Mouse (Mus musculus) kidney, adult 9 months (tissue): ENCODE measurements at regions not wholly inside any gene's neighbourhood (a gene's known extent, or its start where the extent isn't known, plus 50 kb on each side); places are given as distances from the start of the nearest gene placed in this dataset.

Source experiments
- DNase-seq: peaks from one replicate; pipeline ENCODE4 v3.0.0; 2022

DNA sequence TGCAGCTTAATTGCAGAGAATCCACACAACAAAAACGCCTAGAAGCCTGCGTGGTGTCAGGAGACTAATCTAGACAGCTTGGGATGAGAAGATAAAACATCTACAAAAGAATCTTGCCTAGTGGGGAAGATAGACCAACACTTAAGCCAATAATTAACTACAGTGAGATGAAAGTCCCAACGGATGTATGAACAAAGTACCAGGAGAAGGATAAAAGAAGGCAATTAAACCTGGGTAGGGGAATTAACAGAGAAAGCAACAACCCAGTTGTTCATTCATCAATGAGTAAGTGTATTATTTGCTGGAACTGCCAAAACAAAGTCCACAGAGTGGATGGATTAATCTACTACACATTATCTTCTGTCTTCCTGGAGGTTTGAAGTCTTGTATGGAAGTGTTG lies 99.8 kb downstream of the Olfm4 start:
- DNase-seq, result peak; percentile 86

DNA sequence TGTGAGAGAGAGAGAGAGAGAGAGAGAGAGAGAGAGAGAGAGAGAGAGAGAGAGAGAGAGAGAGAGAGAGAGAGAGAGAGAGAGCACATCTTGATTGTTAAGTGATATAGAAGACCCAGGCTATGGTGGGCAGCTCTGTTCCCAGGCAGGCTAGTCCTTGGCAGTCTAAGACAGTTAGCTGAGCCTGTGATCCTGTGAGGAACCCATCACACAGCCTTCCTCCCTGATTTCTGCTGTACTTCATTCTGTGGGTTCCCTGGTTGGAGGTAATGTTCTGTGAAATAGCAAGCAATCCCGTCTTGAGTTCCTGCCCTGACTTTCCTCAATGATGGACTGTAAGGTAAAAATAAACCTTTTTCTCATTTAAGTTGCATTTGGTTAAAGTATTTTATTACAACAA lies 113.4 kb downstream of the Olfm4 start:
- DNase-seq, result no peak

DNA sequence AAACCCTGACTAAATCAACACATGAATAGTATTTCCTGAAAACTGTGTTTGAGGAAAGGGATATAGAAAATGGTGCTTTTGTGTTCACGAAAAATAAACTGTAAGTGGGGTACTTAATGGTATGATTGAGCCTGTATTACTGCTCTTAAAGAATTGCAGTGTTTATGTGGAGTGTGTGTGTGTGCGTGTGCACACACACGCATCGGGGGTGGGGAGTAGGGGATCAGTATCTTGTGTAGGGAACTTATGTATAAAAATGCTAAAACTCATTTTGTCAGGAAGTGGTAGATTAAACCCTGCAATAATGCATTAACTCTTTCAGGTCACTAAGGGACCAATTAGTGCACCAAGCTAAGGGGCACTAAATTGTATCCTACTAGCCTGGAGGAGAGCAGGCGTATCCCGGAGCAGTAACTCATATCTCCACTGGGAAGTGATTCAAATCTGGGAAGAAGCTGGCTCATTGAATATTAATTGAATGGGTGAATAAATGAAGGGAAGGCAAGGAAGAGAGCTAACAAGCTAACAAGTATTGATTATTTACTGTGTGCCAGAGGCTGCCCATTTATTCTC lies 129.3 kb downstream of the Olfm4 start:
- no peak for DNase-seq

DNA sequence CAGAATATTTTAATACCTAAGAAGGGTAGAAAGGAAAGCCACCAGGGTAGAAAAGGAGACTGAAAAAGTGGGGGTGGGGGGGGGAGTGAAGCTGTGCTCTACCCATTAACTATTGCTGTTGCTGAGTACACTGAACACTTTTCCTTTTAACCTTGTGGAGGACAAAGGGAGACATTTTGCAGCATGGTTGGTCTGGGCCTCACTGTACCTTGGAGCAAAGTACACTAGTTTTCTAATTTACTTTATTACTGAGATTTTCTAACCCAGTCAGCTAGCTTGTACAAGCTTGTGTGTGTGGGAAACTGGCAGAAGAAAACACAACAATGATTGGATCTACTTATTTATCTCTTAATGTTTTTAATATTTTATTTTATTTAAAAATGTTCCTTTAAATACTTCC lies 130.4 kb downstream of the Olfm4 start:
- peak; percentile 70 for DNase-seq

DNA sequence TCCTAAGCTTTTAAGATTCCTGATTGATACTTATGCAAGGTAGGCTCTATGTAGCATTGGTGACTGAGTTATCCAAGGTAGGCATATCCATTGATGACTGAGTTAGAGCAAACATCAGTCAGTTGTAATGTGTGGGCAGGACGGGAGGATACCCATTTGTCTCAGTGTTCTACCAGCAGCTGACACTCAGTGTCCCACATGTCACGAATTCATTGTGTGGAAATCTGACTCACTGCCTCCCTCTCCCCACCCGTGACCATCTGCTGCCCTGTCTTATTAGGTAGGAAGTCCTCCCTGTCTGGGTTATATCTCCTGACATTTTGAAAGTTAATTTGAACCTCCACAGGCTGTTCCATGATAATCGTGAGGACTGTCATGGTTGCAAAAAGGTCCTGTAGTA lies 141.3 kb downstream of the Olfm4 start:
- DNase-seq, result no peak

DNA sequence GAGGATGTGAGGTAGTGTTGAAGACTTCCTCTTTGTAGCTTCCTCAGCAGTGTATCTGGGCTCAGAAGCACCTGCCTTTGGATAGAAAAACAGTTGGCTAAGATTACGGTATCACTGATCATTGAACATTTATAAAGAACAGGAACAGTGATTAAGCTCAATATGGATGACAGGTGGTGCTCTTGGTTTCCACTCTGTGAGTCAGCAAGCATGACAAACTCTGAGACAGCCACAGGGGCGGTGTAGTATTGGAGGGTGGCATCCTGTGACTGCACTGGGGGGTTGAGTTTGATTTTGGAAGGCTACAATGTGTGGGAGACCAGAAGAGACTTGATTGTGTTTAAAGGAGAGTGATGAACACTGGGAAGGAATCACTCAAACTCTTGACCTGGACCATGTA lies 144.3 kb downstream of the Olfm4 start:
- no peak for DNase-seq

DNA sequence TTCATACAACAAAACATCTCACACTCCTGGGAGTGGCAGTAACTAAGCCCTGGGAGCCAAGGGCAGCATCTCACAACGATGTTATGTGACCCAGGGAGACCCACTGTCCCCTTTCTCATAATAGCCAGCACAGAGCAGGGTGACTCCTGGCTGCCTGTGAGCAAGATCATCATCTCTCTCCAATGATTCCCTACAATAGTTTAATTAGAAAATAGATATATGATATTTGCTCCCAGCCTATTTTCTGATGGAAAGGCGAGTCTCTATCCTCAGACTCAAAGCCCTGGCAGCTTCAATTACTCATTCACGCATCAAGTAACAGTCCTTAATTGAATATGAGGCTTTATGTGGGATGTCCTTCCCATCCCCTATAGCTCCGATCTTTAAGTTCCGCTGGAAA lies 153.7 kb downstream of the Olfm4 start:
- DNase-seq, result no peak

DNA sequence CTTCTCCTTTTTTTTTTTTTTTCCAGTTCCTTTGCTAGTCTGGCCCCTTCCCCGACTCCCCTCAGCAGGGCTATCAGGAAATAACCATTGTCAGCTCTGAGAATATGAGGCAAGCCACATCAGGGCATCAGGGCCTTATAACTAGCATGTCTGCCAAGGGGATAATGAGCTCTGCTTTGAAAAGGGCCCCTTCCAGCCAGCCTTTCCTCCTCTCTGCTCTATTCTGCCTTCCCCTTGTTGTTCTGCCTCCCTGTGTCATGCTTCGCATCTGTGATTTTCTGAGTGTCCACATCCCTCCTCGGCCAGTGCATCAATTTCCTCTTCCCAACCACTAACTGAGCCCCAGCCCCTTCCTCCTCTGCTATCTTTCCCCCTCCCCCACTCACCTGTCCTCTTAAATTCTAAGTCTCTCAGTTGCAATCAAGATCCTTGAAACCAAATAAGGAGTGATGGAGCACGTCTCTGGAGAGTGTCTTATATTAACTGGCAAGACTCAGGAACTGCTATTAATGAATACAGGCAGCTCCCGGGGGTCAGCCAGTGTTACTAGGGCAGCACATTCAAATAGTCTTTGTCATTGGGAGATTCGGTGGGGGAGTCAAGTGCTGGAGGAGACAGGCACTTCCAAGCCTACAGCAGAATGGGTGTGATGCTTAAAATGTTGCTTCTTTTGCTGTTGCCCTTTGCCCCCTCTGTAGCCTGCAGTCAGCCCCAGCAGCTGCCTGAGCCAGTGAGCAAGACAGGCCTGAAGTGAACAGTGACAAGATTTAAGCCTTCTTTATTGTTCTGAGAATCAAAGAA lies 155.3 kb downstream of the Olfm4 start:
- peak; percentile 84 for DNase-seq

DNA sequence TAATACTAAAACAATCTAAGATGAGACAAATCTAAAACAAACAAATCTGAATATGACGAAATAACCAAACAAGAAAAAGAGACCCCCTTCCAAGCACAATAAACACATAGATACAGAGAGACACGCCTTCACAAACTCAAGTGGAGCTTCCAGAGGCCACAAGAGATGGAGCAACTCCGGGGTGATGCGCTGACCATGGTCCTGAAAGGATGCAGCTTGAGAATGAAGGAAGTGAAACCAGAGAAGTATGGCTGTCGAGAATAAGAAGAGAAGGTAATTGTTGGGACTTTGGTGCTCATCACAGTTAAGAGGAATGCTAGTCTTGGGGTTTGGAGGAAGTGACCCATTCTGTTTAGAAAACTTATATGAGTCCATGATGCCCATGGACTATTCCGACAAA lies 173.1 kb downstream of the Olfm4 start:
- DNase-seq, result peak; percentile 27

DNA sequence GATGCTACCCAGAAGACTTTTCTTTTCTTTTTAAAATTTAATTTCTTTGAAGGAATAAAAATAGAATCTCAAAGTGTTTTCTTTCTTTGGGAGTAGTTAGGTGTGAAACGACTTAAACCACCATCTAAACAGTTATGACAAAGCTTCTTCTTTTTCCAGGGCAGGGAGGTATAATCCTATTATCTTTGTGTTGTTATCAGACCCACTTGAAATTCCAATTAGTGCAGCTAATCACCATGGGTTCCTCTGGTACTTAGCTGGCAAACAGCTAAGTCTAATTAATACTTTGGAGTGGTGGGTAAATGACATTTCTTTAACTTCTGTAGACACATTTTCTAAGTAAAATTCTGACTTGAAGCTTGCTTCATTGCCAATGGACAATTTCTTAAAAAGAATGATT lies 185.3 kb downstream of the Olfm4 start:
- DNase-seq, result no peak

DNA sequence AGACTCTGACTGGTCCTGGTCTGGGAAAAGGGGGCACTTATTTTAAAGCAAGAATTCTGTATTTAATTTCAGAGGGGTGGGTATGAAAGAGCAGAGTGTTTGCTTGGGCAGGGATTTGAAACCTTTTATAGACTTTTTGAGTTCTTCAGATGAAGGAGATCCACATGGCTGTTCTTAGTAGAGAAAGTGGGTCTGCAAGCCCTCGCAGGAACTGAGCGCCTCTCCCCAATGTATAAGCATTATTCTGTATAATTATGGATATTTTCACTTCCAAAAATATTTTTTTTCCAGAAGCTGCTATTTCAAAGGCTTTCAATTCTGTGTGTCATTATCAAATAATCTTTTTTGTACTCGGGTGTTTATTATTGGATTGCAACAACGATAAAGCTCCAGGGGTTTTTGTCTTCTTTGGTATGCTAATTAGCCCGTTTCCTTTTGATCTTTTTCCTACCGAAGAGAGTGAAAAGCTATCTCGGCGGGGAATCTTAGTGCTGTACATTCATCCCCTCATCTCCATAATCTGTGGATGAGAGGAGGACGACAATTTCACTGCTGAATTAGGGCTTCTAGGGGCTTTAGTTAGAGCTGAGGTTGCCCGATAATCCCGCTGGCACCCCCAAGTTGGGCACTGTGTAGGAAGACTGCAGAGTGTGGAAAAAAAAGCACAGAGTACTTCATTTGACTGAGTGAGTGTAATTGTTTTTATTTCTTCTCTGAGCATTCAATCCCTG lies 186.7 kb downstream of the Olfm4 start:
- no peak for DNase-seq

DNA sequence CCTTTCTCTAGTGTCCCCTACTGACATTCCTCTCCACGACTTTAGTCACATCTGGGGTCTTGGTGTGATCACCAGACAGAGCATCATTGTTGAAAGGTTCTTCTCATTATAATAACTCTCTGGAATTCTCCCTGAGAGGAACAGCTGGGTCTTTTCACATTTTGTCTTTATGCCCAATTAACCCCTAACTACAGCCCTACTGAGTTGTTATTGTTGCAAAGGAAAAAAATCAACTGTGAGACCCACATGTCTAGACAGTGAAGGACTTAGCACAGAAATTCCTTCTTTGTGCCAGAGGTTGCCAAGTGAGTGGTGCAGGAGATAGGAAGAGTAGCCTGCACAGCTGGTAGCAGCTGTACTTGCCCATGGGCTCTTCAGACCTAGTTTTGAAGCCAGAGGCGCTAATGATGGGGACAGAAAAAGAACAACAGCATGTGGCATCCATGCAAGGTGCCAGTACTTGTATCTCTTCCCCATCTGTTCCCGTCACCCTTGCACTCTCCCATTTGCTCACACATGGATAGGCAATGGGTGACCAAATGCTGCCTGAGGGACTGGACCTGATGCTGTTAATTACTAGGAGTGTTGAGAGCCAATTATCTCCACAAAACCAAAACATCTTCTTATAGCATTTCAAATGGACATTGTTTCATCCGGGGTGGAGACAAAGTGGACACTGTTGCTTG lies 189.1 kb downstream of the Olfm4 start:
- DNase-seq, result no peak

DNA sequence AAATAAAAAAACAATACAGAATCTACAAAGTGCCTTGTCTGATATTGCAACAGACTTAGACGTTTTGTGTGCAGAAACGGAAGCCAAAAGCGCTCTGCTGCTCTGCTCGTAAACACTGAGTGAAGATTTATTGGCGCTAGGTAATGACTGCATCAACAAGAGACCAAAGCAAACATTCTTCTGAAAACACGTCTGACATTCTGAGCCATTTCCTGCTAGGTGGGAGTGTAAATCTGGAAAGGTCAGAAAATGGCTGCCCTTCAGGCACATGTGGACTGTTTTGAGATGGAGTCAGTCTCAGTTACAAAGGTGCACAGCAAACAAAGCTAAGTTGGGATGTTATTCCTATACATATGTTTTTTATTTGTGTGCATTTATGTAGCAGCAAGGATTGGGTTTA lies 192.6 kb downstream of the Olfm4 start:
- no peak for DNase-seq

DNA sequence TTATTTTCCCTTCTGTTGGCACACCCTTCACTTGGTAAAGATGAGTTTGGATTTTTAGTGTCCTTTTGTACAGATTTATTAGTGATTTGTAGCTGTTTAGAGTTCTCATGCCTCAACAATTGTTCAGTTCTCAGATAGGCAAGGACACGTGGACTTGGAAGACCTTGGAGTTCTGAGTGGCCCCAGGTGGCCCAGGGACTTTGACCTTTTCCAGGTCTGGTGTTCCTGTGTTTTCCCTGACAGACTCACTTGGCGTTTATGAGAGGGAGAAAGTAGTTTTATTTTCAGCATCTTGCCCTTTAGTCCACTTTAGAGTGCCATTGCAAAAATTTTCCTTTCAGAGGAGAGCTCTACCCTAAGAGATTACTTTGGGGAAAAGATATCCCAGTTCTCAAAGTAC lies 211.2 kb downstream of the Olfm4 start:
- DNase-seq, result peak; percentile 82

DNA sequence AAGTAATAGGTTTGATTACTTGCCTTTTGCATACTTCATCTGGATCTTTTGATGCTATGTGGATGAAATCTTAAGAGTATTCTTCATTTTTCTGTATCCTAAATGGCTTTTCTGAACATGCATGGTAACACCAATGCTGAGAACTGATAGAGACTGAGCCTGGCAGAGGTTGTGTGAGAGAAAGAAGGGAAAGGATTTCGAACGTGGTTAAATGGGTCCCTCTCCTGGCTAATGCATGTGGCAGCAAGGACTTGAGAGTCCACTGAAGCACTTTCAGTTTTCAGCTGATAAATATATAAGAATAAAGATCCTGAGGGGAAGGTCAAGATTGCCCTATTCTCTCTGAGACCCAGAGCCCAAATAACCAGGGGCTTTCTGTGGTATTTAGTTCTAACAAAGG lies 229.0 kb downstream of the Olfm4 start:
- DNase-seq, result peak; percentile 42

DNA sequence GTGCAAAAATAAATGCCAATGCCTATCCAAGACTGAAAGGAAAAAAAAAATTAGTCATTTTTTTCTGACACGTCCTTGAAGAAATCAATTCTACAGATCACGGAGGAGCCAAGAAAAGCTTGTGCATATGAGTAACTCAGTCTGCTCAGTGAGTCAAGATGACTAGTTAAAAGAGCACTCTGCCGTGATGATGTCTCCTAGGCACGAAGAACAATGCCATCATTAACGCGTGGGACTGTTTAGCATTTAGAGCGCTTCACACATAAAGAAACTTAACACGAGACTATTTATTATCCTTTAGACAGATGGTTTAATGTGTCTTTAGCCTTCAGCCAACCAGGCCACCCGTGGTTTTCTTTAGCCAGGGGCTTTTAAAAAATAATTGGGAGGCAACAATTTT lies 229.8 kb downstream of the Olfm4 start:
- DNase-seq, result no peak

DNA sequence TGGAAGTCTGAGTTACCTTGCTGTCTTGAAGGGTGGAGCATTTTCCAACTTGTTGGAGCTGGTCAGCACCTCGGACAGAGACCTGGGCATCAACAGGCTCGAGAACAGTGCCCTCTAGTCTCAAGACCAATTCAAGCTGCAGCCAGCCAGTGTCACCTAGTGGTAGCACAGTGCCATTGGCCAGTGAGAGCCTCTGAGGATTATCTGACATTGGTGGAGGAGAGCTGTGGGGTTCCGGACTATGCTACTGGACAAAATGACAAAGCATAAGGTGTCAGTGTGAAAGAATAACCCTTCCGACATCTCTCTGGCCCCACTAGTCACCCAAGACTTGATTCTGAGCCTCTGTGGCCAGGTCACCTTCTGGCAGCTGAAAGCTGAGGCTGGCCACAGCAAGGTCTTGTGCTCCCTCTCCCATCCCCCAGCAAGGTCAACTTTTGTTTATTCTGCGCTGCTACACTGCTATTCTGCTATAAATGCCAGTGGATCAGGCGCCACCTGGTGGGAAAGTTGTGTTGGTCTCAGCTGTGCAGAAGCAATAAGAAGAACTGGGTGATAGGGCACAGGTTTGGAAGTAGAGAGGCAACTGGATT lies 232.2 kb downstream of the Olfm4 start:
- peak; percentile 88 for DNase-seq

DNA sequence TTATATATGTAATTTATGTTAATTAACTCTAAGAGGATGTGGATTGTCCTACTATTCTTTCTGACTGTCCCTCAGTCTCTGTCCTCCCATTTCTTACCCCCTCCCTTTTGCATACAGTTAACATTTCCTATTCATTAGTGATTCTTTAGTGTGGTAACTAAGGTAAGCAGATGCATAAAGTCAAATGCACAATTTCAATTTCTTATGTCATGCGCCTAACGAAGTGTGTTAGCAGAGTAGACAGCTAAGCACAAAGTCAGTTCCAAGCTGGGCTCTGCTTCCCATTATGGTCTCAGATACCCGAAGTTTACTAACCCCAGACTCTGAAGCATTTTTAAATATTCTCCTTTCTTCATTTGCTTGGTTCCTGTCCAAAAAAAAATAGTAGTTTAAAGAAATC lies 248.2 kb downstream of the Olfm4 start:
- DNase-seq, result no peak

DNA sequence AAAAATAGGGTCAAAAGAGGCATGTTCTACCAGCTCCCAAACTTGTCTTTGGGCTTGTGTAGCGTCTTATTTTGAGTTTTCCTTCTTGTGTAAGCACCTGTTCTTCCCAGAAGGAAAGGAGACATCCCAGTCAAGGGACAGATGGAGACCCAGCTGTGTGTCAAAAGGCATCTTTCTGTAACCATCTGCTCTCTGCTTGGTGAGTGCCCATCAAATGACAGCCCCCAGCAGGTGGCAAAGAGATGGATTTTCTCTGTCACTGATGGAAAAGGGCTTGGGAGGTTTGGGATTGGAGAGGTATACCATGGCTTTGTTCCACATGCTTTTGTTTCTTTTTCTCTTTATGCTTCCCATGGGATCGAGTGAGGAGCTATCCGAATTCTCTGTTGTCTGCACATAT lies 249.1 kb downstream of the Olfm4 start:
- no peak for DNase-seq

DNA sequence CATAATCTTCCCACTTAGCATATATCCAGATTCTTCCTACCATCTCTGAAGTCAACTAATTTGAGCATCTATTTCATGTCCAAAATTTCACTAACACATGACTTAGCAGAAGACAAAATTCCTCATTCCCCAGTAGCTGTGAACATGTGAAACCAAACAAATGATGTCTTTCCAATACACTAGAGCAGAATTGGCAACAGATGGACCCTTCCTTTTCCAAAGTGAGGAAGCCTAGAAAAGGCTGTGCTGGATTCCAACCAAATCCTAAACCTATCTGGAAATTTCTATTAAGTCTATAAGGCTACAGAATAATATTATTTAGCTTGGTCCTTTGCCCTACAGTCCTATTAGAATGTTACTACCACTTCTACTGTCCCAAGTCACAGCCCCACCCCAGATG lies 253.3 kb downstream of the Olfm4 start:
- DNase-seq, result no peak

DNA sequence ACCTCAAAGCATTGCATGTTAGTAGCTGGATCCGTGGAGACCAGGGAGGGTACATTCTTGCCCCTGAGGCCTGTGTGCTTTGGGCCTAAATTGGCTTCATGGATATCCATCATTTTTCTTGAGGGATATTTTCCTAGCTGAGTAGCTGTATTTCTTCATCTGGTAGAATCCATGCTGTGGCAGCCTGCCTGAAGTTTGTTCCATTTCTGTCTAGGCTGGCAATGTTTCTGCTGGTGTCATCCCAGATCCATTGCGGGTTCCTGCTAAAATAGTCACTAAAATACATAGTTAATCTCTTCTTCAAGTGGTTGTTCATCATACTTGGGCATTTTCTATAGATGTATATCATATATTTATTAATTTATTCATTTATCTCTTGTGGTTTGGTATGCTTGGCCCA lies 253.7 kb downstream of the Olfm4 start:
- DNase-seq, result no peak

DNA sequence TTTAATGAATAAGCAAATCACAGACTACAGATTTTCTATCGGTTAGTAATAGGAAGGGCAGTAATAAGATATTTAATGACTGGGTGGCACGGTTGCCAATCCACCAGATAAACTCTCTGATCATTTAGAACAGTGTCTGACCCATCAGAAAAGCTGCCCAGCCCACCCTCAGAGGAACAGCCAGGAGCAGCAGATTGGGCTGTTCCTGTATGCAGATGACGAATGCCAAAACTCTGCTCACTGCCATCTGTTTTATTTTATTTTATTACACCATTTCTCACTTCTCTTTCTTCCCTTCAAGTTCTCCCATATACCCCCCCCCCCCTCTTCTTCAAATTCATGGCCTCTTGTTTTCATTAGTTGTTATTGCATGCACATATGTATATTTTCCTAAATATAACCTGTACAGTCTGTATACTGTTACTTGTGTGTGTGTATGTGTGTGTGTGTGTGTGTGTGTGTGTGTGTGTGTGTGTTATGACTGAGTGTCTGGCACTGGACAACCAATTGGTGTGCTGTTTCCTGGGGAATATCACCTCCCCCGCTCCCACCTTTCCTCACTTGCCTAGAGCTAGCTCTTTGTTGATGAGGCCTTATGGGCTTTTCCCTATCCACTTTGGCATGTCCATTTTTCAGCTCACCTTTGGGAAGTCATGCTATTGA lies 260.9 kb downstream of the Olfm4 start:
- DNase-seq, result no peak

DNA sequence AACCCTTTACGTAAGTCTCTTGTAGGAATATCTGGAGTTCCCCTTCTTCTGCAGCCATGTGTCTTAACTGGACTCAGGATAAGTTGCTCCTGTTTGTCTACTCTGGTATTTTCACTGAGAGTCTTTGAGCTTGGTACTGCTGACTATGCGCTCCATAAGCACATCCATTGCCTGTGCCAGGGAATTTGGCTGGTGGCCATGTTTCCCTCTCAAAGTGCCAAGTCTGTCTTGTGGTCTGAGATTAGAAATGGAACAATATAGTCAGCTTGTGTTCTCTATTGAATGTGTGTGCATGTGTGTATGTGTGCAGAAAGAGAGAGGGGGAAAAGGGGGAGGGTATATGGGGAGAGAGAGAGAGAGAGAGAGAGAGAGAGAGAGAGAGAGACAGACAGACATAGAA lies 263.7 kb downstream of the Olfm4 start:
- DNase-seq, result peak; percentile 16
